Mouse (Mus musculus) forebrain, embryonic 13.5 days (tissue): Measurements from ENCODE around the gene Clca3b. TPM values are rescaled to one million over a fixed set of nuclear protein-coding genes. Genes with fewer than 3 reads are reported as not detected.
"Not testable (repeated sequence)": the region's sequence is repeated elsewhere in the genome, so short reads cannot be mapped to it uniquely, and the experiment has no call there.

Experiments
- ATAC-seq: fragments of 200-750 bp; cut with Nextera tagmentation; 2 replicates; pipeline ENCODE4 v1.8.0; 2017
- H3K27ac ChIP-seq: fragments of 300-500 bp; sonication (generic); 2 replicates; pipeline ENCODE4 v1.5.1; 2015; ENCODE audit warnings: inconsistent platforms, mild to moderate bottlenecking, moderate library complexity
- H3K27me3 ChIP-seq: fragments of 300-500 bp; sonication (generic); 2 replicates; pipeline ENCODE4 v1.6.1; 2015; ENCODE audit warnings: mild to moderate bottlenecking, inconsistent platforms
- H3K36me3 ChIP-seq: fragments of 300-500 bp; sonication (generic); 2 replicates; pipeline ENCODE4 v1.6.1; 2015; ENCODE audit warnings: mild to moderate bottlenecking, inconsistent platforms; ENCODE audit not compliant: poor library complexity, severe bottlenecking
- H3K4me1 ChIP-seq: fragments of 300-500 bp; sonication (generic); 2 replicates; pipeline ENCODE4 v1.6.1; 2015; ENCODE audit warnings: inconsistent platforms
- H3K4me2 ChIP-seq: fragments of 300-500 bp; sonication (generic); 2 replicates; pipeline ENCODE4 v1.6.1; 2015; ENCODE audit warnings: inconsistent platforms, mild to moderate bottlenecking, moderate library complexity
- H3K4me3 ChIP-seq: fragments of 300-500 bp; sonication (generic); 2 replicates; pipeline ENCODE4 v1.5.1; 2015; ENCODE audit warnings: mild to moderate bottlenecking, inconsistent platforms
- H3K9ac ChIP-seq: fragments of 300-500 bp; sonication (generic); 2 replicates; pipeline ENCODE4 v1.6.1; 2015; ENCODE audit warnings: mild to moderate bottlenecking, inconsistent platforms
- H3K9me3 ChIP-seq: fragments of 300-500 bp; sonication (generic); replicated peaks from 2 replicates; pipeline ENCODE4 v1.6.1; 2016; ENCODE audit warnings: inconsistent platforms
- WGBS: fragments of 180-500 bp; shearing (Covaris S2); methylation state at CpG from one replicate; pipeline ENCODE4 v1.1.7; 2015; 5-methylcytosine and 5-hydroxymethylcytosine counted together
- polyA plus RNA-seq: library from polyadenylated mRNA; unstranded; fragments of >200 nt; fragmentation: Nextera tagmentation; extraction: Ambion mirVana; gene quantifications from 2 replicates; pipeline ENCODE4 v1.2.1, GENCODE M21; 2015

Clca3b gene
- not detected in 2 replicates for polyA plus RNA-seq

DNA sequence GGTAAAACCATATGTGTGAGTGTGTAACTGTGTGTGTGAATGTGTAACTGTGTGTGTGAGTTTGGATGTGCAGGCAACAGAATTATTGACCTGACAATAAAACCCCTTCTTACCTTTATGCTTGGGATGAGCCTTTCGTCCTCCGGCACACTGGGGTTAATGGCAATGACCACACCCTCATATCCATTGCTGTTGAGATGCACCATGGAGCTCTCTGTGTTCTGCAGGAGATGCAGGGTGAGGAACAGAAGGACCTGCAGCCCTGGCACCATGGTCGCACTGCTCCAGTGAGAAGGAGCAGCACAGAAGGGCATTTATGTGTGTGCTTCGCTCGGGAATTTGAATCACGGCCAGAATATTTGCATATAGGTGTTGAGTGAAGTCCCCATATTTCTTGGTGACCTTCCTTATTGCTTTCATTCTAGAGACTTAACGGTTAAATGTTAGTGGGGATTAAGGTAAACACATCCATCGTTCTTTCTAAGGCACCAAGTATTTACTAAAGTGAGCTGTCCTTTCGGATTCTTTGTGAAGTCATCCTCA is at the start of gene Clca3b:
Gene Clca3b (minus strand): TSS at position 344 of the 543 bp plus-strand sequence.
- not testable (repeated sequence) for H3K4me1 ChIP-seq, H3K4me2 ChIP-seq, H3K27me3 ChIP-seq, H3K9me3 ChIP-seq, H3K27ac ChIP-seq, ATAC-seq, H3K4me3 ChIP-seq, H3K9ac ChIP-seq, H3K36me3 ChIP-seq
- 86% methylated on average over 9 of the region's 9 CpGs for WGBS

DNA sequence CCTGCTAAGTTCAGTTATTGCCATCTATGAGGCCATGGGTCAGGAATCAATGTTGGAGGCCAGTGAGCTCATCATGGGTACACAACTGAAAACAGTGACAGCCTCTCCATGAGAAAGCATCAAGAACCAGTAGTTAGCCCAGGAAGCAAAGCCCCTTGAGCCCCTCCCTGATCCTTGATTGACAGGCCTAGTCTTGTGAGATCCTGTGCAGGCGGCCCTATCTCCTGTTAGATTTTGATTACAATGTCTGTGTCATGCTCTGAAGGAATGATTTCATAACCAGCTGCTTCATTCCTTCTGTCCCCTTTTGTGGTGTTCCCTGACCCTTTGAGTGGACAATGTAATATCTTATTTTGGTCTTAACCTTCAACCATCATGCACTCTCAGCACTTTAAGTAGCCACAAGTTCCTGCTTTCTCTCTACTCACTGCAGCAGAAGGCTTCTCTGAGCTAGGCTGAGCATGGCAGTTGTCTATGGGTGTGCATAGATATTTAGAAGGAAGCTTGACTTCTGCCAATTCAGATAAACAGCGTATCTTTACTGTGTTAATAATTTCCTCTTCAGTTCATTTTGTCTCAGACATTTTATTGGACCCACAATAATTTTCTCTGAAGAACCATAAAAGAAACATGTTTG is 48.0 kb upstream of the Clca3b start:
- no peak for ATAC-seq
- no peak overlapping the region for H3K9ac ChIP-seq
- WGBS: 84% methylated on average over 2 of the region's 2 CpGs
- no peaks in the 10 kb centered on the region for H3K9me3 ChIP-seq
- H3K27ac ChIP-seq: no peak overlapping the region
- no peaks in the 10 kb centered on the region for H3K27me3 ChIP-seq
- no peak overlapping the region for H3K4me3 ChIP-seq
- H3K4me1 ChIP-seq: no peaks in the 10 kb centered on the region
- no peak overlapping the region for H3K4me2 ChIP-seq
- H3K36me3 ChIP-seq: no peaks in the 10 kb centered on the region

DNA sequence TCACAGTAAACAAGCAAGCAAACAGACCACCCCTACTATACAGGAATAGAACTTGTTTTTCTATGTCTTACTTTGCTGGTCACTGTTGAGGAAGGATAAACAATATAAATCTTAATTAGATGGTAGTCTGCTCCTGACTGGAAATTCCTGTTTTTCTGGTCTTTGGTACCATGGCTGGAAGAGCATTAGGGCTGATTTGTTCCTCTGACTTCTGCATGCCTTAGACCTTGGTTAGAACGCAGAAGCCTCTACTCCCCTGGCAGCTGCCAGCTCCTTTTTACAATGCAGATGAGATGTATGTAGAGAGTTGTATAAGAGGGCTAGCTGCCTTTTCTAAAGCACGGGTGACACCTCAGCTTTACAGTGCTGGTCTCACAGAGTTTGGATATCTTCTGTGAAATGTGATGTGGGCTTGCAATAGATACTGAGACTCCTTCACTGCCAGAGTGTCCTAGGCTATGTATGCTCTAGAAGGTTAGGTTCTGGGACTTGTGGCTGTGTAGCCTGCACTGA is 41.1 kb upstream of the Clca3b start:
- no peaks in the 10 kb centered on the region for H3K27me3 ChIP-seq
- no peaks in the 10 kb centered on the region for H3K4me1 ChIP-seq
- H3K4me2 ChIP-seq: no peak overlapping the region
- WGBS: 64% methylated on average over 2 of the region's 2 CpGs
- H3K4me3 ChIP-seq: no peak overlapping the region
- no peak overlapping the region for H3K27ac ChIP-seq
- no peak for ATAC-seq
- H3K9me3 ChIP-seq: no peaks in the 10 kb centered on the region
- H3K9ac ChIP-seq: no peak overlapping the region
- no peaks in the 10 kb centered on the region for H3K36me3 ChIP-seq

DNA sequence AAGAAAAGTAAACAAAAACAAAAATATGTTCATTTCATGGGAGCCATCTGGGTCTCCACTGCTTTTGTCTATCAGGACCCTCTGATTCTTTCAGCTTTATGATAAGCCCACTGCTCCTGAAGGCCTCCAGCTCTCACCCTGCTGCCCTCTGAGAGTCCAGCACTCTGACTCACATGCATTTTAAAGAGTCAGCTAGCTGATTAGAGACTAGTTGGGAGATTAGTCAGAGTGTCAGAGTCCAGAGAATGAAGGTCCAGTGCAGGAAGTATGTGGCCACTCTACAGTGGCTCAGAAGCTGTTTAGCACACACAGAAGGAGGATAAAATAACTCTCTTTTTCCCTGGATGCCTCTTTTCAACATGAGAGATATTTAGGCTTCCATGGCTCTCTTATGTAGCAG is 37.8 kb upstream of the Clca3b start:
- H3K9me3 ChIP-seq: no peaks in the 10 kb centered on the region
- H3K9ac ChIP-seq: no peak overlapping the region
- ATAC-seq: no peak

DNA sequence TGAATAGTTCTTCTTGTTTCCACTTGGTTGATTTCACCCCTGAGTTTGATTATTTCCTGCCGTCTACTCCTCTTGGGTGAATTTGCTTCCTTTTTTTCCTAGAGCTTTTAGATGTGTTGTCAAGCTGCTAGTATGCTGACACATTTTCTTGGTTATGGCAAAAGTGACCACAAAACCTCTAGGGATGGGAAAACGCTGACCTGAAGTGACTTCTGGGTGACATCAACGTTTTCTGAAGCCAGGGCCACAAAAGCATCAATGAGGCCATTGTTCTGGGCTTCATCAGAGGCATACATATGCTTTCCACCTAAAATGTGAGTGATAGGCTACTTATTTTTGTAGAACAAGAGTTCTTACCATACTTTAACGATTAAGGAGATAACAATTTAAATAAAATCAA is 22.9 kb upstream of the Clca3b start:
- H3K9ac ChIP-seq, H3K4me3 ChIP-seq, H3K27ac ChIP-seq, H3K4me1 ChIP-seq, H3K9me3 ChIP-seq, ATAC-seq, H3K27me3 ChIP-seq, H3K36me3 ChIP-seq, H3K4me2 ChIP-seq: not testable (repeated sequence)
- 43% methylated on average over 4 of the region's 4 CpGs for WGBS

More for the DNA sequence above, 37.8 kb upstream of the Clca3b start:
- no peak overlapping the region for H3K4me2 ChIP-seq
- no peaks in the 10 kb centered on the region for H3K4me1 ChIP-seq
- H3K4me3 ChIP-seq: no peak overlapping the region
- H3K27ac ChIP-seq: no peak overlapping the region
- no peaks in the 10 kb centered on the region for H3K36me3 ChIP-seq
- H3K27me3 ChIP-seq: no peaks in the 10 kb centered on the region

DNA sequence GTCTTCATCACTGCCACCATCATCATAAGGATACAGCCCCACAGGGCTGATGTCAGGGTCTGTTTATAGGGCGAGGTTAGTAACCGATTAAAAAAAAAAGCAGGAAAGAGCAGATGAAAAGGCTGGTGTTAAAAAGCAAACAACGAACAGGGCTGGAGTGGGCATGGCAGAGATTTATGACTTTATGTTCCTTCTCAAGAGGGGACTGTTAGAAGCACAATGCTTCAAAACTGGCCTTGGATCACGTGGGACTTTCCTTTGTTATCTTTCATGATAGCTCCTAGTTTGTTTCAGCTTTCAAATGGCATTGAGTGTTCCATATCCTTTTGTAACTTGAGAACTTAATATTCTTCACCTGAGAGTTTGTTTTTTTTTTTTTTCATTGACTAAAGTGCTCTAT is 427 bp upstream of the Clca3b start:
- H3K4me3 ChIP-seq: no peak overlapping the region
- WGBS: 79% methylated on average over 4 of the region's 4 CpGs
- H3K27ac ChIP-seq: no peak overlapping the region
- no peaks in the 10 kb centered on the region for H3K4me1 ChIP-seq
- no peaks in the 10 kb centered on the region for H3K36me3 ChIP-seq
- ATAC-seq: no peak
- H3K9ac ChIP-seq: no peak overlapping the region
- no peaks in the 10 kb centered on the region for H3K9me3 ChIP-seq
- H3K4me2 ChIP-seq: no peak overlapping the region
- no peaks in the 10 kb centered on the region for H3K27me3 ChIP-seq

DNA sequence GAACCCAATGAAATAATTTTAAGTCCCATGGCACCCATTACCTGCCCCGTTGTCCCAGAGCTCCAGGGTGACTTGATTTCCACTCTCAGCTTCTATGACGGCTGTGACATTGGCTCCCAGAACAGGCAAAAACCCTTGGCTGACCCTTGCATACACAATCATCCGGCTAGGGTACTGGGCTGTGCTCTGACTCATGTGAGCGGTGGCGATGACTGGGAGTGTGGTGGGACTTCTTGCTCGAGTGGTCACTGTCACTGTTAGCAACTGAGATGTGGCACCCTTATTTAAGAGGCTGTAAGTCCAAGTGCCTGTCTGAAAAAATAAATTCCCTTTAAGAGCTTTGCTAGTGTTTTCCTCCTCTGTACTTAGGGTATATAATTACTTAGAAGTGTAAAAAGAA is 21.9 kb downstream of the Clca3b start:
- no peak overlapping the region for H3K27ac ChIP-seq
- 88% methylated on average over 6 of the region's 6 CpGs for WGBS

DNA sequence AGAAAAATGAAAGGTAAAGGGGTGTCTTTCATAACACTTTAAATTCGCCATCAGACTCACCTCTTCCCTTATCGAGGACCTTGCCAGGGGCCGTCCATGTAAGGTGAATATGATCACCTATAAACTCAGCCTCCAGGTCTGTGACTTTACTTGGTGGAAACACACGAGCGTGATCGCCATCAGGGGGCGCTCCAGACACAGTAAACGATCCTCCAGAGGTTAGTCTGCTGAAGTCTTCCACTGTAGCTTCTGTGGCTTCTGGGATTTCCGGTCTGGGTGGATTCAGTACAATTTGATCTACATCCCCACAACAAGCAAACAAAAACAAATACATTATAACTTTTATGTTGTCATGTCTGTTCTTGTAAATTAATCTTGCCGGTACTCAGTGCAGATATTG is 24.0 kb downstream of the Clca3b start:
- 19% methylated on average over 10 of the region's 10 CpGs for WGBS
- Histone ChIP-seq H3K4me2 (no peak overlapping the region), H3K4me3 (no peak overlapping the region)

More for the DNA sequence above, 21.9 kb downstream of the Clca3b start:
- Histone ChIP-seq H3K4me2 (no peak overlapping the region), H3K36me3 (no peaks in the 10 kb centered on the region), H3K4me1 (no peaks in the 10 kb centered on the region), H3K9me3 (no peaks in the 10 kb centered on the region), H3K4me3 (no peak overlapping the region), H3K9ac (no peak overlapping the region), H3K27me3 (no peaks in the 10 kb centered on the region)
- no peak for ATAC-seq

DNA sequence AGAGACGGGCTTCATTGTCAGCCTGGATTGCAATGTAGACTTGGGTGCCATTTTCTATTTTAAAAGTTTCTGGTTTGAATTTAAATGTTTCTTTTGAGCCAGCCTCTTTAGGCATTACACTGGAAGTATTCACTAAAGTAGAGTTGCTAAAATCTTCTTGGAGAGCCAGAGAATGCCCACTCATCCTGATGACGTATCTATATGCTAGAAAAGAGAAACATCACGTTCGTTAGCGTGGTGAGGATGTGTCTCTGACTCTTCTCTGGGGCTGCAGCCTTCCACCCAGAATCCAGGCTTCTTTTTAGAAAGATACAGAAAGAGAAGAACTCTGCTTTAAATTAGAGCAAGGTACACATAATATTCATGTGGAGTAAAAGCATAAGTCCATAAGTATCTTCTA is 25.8 kb downstream of the Clca3b start:
- Histone ChIP-seq H3K4me2 (no peak overlapping the region), H3K9me3 (no peaks in the 10 kb centered on the region), H3K27ac (no peak overlapping the region), H3K4me1 (no peaks in the 10 kb centered on the region), H3K4me3 (no peak overlapping the region), H3K9ac (no peak overlapping the region), H3K36me3 (no peaks in the 10 kb centered on the region), H3K27me3 (no peaks in the 10 kb centered on the region)
- 71% methylated on average over 5 of the region's 5 CpGs for WGBS
- ATAC-seq: no peak

More for the DNA sequence above, 24.0 kb downstream of the Clca3b start:
- Histone ChIP-seq H3K27me3 (no peaks in the 10 kb centered on the region), H3K27ac (no peak overlapping the region), H3K4me1 (no peaks in the 10 kb centered on the region), H3K9me3 (no peaks in the 10 kb centered on the region), H3K9ac (no peak overlapping the region), H3K36me3 (no peaks in the 10 kb centered on the region)
- ATAC-seq: peak; percentile 87

DNA sequence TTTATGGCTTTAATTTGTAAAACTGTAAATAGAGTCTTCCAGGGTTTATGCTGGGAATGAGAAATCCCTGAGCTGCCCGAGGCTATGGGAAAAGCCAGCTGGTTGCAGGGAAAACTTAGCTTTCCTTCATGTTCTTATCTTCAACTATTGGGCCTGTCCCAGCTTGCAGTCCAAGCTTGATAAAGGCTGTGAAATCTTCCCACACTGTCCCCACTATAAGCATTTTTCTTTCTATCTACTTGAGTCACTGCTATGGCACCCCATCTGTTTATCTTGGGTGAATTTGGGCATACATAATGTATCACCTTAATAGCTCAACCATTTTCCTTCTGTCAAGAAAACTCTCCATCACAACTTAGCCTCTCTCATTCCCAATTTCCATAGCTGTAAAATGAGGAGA is 28.5 kb downstream of the Clca3b start:
- 79% methylated on average over 1 of the region's 1 CpGs for WGBS
- H3K27ac ChIP-seq: no peak overlapping the region
- ATAC-seq: no peak
- H3K9ac ChIP-seq: no peak overlapping the region
- no peak overlapping the region for H3K4me2 ChIP-seq
- no peaks in the 10 kb centered on the region for H3K36me3 ChIP-seq
- H3K9me3 ChIP-seq: no peaks in the 10 kb centered on the region
- H3K4me1 ChIP-seq: no peaks in the 10 kb centered on the region
- no peaks in the 10 kb centered on the region for H3K27me3 ChIP-seq
- H3K4me3 ChIP-seq: no peak overlapping the region

DNA sequence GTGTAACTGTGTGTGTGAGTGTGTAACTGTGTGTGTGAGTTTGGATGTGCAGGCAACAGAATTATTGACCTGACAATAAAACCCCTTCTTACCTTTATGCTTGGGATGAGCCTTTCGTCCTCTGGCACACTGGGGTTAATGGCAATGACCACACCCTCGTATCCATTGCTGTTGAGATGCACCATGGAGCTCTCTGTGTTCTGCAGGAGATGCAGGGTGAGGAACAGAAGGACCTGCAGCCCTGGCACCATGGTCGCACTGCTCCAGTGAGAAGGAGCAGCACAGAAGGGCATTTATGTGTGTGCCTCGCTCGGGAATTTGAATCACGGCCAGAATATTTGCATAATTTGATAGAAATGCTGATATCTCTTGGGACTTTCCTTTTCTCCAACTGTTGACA is 29.9 kb downstream of the Clca3b start, which contains the start of gene Clca3a2:
Gene Clca3a2 (minus strand): TSS at position 276 of the 400 bp plus-strand sequence.
- H3K9me3 ChIP-seq, H3K4me2 ChIP-seq, H3K36me3 ChIP-seq, H3K4me3 ChIP-seq, H3K27me3 ChIP-seq, H3K27ac ChIP-seq, H3K4me1 ChIP-seq, H3K9ac ChIP-seq, ATAC-seq: not testable (repeated sequence)
- 69% methylated on average over 6 of the region's 6 CpGs for whole genome bisulfite sequencing

DNA sequence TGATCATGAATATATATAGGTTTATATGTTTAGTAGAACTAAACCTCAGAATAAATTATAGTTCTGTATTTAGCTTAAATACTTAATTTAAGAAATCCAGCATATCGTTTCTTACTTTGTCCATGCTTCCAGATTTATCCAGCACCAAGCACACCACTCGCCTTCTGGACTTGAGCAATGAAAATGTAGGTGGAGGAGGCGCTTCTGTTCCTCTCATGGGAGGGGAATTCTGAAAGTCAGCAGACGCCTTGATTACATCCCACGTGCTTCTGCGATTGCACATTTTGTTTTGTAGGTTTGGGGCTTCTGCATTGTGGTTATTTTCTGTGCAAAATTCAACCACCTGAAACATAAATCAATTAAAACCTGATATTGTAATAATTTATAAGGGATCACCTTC is 35.8 kb downstream of the Clca3b start:
- H3K27me3 ChIP-seq, H3K4me2 ChIP-seq, H3K27ac ChIP-seq, H3K9me3 ChIP-seq, H3K9ac ChIP-seq, H3K36me3 ChIP-seq, H3K4me1 ChIP-seq, H3K4me3 ChIP-seq, ATAC-seq: not testable (repeated sequence)
- WGBS: 88% methylated on average over 6 of the region's 6 CpGs

DNA sequence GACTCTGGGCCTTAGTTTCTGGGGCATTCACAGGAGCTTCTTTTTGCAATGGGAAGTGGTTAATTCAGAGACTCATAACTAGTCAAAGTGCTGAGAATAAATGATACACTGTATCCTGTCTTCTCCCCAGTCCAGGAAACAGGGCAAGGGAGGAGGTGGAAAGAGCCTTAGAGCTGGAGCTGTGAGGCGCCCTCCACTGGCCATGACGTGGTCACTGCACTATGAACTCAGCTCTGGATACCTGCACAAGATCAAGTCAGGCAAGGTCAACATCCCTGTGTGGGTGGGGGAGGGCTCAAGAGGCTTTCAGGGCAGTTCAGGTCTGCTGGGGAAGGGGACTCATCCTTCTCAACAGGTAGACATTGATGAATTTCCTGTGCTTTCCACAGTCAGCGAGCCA is 37.3 kb downstream of the Clca3b start:
- no peak for ATAC-seq
- H3K4me1 ChIP-seq: no peaks in the 10 kb centered on the region
- no peak overlapping the region for H3K4me3 ChIP-seq
- H3K27ac ChIP-seq: no peak overlapping the region
- H3K4me2 ChIP-seq: no peak overlapping the region
- H3K36me3 ChIP-seq: no peaks in the 10 kb centered on the region
- H3K9ac ChIP-seq: no peak overlapping the region
- 37% methylated on average over 3 of the region's 3 CpGs for WGBS
- no peaks in the 10 kb centered on the region for H3K9me3 ChIP-seq
- no peaks in the 10 kb centered on the region for H3K27me3 ChIP-seq
